Mouse (Mus musculus): ENCODE data around the gene Slc35e4. TPM values are rescaled to one million over a fixed set of nuclear protein-coding genes. Genes with fewer than 3 reads are reported as not detected.

Slc35e4 gene
- polyA plus RNA-seq, 1 experiment from 2014 or later: 13.6 TPM

DNA sequence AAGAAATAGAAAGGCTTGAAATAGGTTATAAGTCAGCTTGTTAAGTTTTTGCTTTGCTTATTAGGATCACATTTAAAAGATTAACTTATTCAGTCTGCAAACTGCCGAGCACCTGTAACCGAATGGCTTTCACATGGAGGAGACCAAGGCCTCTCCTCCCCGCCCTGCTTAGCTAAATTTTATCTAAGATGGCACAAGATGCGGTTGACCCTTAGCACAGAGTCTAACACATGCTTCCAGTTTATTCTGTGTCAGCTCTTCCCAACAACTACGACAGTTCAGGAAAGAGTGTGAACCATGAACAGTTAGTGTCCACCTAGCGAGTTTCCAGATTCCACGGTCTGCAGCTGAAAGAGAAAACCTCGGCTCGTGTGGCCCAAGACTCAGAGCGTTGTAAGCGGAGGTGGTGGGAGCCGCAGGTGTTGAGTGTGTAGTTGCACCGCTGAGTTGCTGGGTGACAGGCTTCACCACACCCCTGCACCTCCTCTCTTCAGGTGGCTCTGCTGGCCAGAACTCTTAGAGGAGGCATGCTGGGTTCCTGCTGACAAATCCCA is 22.9 kb upstream of the Slc35e4 start:
- no peak overlapping the region for H3K9ac ChIP-seq (replicated peaks; ENCODE audit: low read depth, low read length)
- no peak overlapping the region for H3K4me2 ChIP-seq (ENCODE audit: low read depth, low read length)
- no peak overlapping the region for H3K27ac ChIP-seq (ENCODE audit: low read depth, low read length)
- H3K36me3 ChIP-seq (ENCODE audit: control insufficient read depth, insufficient read depth, low read length): no peaks in the 10 kb centered on the region
- no peaks in the 10 kb centered on the region for H3K27me3 ChIP-seq (ENCODE audit: control insufficient read depth, insufficient read depth, low read length)
- no peaks in the 10 kb centered on the region for H3K9me3 ChIP-seq (ENCODE audit: control insufficient read depth, low read length)
- no peak overlapping the region for H3K4me3 ChIP-seq (ENCODE audit: low read depth, low read length)
- no peak for ATAC-seq (ENCODE audit: low read depth)
- no peaks in the 10 kb centered on the region for H3K4me1 ChIP-seq (ENCODE audit: control insufficient read depth, insufficient read depth, low read length)
- 86% methylated on average over 13 of the region's 13 CpGs for WGBS

DNA sequence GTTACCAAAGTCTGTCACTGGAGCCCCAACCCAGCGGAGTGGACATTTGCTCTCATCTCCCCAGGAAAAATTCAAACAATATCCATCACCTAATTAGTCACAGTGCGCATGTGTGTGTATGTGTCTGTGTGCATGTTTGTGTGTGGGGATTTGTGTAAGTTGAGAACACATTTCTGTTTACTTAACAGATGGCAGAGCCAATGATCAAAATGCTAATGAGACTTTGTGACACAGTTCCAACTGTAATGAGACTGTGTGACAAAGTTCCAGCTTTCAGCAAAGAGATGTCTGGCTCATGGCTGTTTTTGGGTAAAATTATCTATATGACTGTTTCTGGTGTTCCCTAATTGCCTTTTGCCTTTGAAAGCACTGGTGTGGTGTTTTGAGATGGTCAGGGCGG is 21.9 kb upstream of the Slc35e4 start:
- Histone ChIP-seq H3K27ac (ENCODE audit: low read depth, low read length) (no peak overlapping the region), H3K4me2 (ENCODE audit: low read depth, low read length) (no peak overlapping the region)
- 81% methylated on average over 3 of the region's 3 CpGs for WGBS

DNA sequence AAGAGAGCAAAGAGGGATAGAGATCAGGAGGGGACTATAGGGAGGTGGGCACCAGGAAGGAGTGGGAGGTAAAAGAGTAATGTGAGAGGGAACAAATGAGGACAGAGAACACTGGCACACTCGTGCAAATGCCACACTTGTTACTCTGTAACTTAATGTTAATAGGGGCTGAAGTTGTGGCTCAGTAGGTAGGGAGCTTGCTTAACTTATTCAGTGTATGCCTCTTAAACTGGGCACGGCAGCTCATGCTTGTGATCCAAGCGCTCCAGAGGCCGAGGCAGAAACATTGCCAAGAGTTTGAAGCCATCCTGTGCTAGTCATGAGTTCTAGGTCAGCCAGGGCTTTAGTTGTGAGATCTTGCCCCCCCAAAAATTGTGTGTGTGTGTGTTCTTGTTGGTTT is 20.7 kb upstream of the Slc35e4 start:
- no peaks in the 10 kb centered on the region for H3K9me3 ChIP-seq (ENCODE audit: control insufficient read depth, low read length)
- no peaks in the 10 kb centered on the region for H3K36me3 ChIP-seq (ENCODE audit: control insufficient read depth, insufficient read depth, low read length)
- WGBS: 78% methylated on average over 4 of the region's 4 CpGs
- H3K27me3 ChIP-seq (ENCODE audit: control insufficient read depth, insufficient read depth, low read length): no peaks in the 10 kb centered on the region
- no peak overlapping the region for H3K4me2 ChIP-seq (ENCODE audit: low read depth, low read length)
- peaks cover 4% of the 10 kb centered on the region for H3K4me1 ChIP-seq (ENCODE audit: control insufficient read depth, insufficient read depth, low read length)
- no peak overlapping the region for H3K27ac ChIP-seq (ENCODE audit: low read depth, low read length)
- no peak overlapping the region for H3K4me3 ChIP-seq (ENCODE audit: low read depth, low read length)
- no peak for ATAC-seq (ENCODE audit: low read depth)
- no peak overlapping the region for H3K9ac ChIP-seq (replicated peaks; ENCODE audit: low read depth, low read length)

More for the DNA sequence above, 21.9 kb upstream of the Slc35e4 start:
- Histone ChIP-seq H3K4me1 (ENCODE audit: control insufficient read depth, insufficient read depth, low read length) (peaks cover 1% of the 10 kb centered on the region), H3K9me3 (ENCODE audit: control insufficient read depth, low read length) (no peaks in the 10 kb centered on the region), H3K4me3 (ENCODE audit: low read depth, low read length) (no peak overlapping the region), H3K36me3 (ENCODE audit: control insufficient read depth, insufficient read depth, low read length) (no peaks in the 10 kb centered on the region), H3K9ac (replicated peaks; ENCODE audit: low read depth, low read length) (no peak overlapping the region), H3K27me3 (ENCODE audit: control insufficient read depth, insufficient read depth, low read length) (no peaks in the 10 kb centered on the region)
- no peak for ATAC-seq (ENCODE audit: low read depth)

DNA sequence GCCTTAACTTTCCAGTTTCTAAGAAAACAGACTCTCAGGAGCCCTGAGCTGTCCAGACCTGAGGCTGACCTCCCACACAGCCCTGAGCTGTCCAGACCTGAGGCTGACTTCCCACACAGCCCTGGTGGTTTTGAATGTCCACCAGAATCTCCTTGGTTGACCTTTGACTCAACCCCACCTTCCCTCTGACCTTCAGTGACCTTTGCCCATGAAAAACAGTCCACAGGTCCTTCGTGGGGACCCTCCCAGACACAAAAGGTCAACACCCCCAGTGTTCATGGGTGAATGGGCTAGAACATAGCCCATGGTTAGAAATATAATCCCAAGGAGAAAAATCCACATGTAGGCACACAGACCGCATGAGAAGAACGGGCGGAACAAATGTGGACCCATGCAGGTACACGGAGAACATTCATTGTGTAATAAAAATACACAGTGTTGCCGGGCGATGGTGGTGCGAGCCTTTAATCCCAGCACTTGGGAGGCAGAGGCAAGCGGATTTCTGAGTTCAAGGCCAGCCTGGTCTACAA is 19.4 kb upstream of the Slc35e4 start:
- no peak overlapping the region for H3K9ac ChIP-seq (replicated peaks; ENCODE audit: low read depth, low read length)
- H3K9me3 ChIP-seq (ENCODE audit: control insufficient read depth, low read length): no peaks in the 10 kb centered on the region
- no peaks in the 10 kb centered on the region for H3K27me3 ChIP-seq (ENCODE audit: control insufficient read depth, insufficient read depth, low read length)
- WGBS: 90% methylated on average over 9 of the region's 9 CpGs
- no peak overlapping the region for H3K4me2 ChIP-seq (ENCODE audit: low read depth, low read length)
- ATAC-seq (ENCODE audit: low read depth): no peak
- no peak overlapping the region for H3K4me3 ChIP-seq (ENCODE audit: low read depth, low read length)
- peaks cover 4% of the 10 kb centered on the region for H3K4me1 ChIP-seq (ENCODE audit: control insufficient read depth, insufficient read depth, low read length)
- H3K36me3 ChIP-seq (ENCODE audit: control insufficient read depth, insufficient read depth, low read length): no peaks in the 10 kb centered on the region
- H3K27ac ChIP-seq (ENCODE audit: low read depth, low read length): no peak overlapping the region

DNA sequence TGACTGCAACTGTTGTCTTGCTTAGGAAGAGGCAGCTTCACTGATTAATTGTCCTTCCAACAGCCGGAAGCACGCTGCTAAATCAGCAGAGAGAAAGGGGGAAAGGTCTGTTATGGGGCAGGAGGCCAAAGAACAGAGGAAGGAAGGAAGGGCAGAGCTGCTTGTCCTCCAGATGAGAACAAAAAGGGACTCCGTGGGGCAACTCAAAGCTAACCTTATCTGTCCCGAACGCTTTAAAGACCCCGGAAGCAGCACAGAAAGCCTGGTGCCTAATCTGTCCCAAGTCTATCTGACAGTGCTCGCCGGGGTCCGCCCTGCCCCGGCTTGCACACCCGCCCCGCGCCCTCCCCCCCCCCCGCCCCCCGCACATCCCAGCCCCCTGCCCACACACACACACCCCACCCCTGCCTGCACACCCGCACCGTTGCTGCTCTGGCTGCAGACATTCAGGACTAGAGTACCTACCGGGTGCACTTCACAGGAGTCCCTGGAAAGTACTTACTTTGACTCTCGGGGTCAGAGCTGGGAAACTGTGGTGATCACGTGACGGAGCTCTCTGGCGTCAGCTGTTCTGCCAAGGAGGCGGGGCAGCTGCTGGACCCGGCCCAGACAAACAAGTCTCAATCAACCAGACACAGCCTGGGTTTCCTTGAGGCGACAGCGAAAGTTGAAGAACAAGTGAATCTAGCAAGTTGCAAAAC is 17.2 kb upstream of the Slc35e4 start, which contains the start of gene Tcn2:
Tcn2 (minus strand) TSS at position 649 of the 701 bp plus-strand sequence.
- WGBS: under 1% methylated on average over 26 of the region's 26 CpGs
- H3K27ac ChIP-seq (ENCODE audit: low read depth, low read length): no peak within 1 kb of the TSS
- H3K4me1 ChIP-seq (ENCODE audit: control insufficient read depth, insufficient read depth, low read length): peaks cover 4% of the 10 kb centered on the region
- H3K27me3 ChIP-seq (ENCODE audit: control insufficient read depth, insufficient read depth, low read length): no peaks in the 10 kb centered on the region
- no peaks in the 10 kb centered on the region for H3K9me3 ChIP-seq (ENCODE audit: control insufficient read depth, low read length)
- H3K36me3 ChIP-seq (ENCODE audit: control insufficient read depth, insufficient read depth, low read length): no peaks in the 10 kb centered on the region
- peak within 1 kb of the TSS; percentile 72 for H3K4me2 ChIP-seq (ENCODE audit: low read depth, low read length)
- H3K9ac ChIP-seq (replicated peaks; ENCODE audit: low read depth, low read length): peak within 1 kb of the TSS; percentile 37
- peak within 1 kb of the TSS; percentile 33 for H3K4me3 ChIP-seq (ENCODE audit: low read depth, low read length)
- ATAC-seq (ENCODE audit: low read depth): peak; percentile 83

DNA sequence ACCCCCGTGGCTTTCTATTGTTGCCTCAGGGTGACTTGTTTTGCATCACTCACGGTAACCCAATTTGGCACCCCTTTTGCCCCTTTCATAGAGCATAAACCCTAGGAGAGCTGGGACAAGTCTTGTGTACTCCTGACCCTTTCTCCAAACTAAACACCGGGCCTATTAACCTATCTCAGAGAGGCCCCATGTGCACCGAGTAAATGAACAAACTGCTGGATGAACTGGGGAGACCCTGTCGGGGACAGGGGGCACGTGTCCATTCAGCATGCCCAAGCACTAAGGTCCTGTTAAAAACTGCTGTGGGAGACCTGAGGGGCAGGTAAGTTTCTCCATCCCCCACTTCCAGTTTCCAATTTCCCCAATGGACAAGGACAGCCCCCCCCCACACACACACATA is 16.5 kb upstream of the Slc35e4 start:
- H3K27ac ChIP-seq (ENCODE audit: low read depth, low read length): no peak overlapping the region
- peaks cover 4% of the 10 kb centered on the region for H3K4me1 ChIP-seq (ENCODE audit: control insufficient read depth, insufficient read depth, low read length)
- no peaks in the 10 kb centered on the region for H3K36me3 ChIP-seq (ENCODE audit: control insufficient read depth, insufficient read depth, low read length)
- H3K4me2 ChIP-seq (ENCODE audit: low read depth, low read length): peak overlapping the region; percentile 72
- H3K27me3 ChIP-seq (ENCODE audit: control insufficient read depth, insufficient read depth, low read length): no peaks in the 10 kb centered on the region
- peak overlapping the region; percentile 33 for H3K4me3 ChIP-seq (ENCODE audit: low read depth, low read length)
- H3K9me3 ChIP-seq (ENCODE audit: control insufficient read depth, low read length): no peaks in the 10 kb centered on the region
- 0 out of 2 replicates have a peak overlapping the region, but pooled peaks have one; percentile 37 for H3K9ac ChIP-seq (replicated peaks; ENCODE audit: low read depth, low read length)
- ATAC-seq (ENCODE audit: low read depth): no peak
- 22% methylated on average over 6 of the region's 6 CpGs for WGBS

DNA sequence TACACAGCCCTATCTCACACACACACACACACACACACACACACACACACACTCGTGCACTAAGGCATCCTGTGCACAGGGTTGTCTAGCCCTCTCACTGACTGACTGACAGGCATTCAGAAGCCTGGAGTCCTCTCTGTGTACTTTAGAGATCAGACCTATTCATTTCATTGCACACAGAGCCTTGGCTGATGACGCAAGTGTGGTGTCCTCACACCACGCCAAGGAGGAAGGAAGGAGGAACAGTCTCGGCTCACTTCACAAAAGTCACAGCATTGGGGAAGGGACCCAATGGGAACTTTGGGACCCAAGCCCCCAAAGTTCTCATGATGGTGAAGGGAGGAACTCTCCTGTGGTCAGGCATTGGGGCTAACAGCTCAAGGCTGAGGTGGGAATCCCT is 15.6 kb upstream of the Slc35e4 start:
- Histone ChIP-seq H3K9ac (replicated peaks; ENCODE audit: low read depth, low read length) (no peak overlapping the region), H3K9me3 (ENCODE audit: control insufficient read depth, low read length) (no peaks in the 10 kb centered on the region), H3K4me3 (ENCODE audit: low read depth, low read length) (no peak overlapping the region), H3K36me3 (ENCODE audit: control insufficient read depth, insufficient read depth, low read length) (no peaks in the 10 kb centered on the region), H3K27me3 (ENCODE audit: control insufficient read depth, insufficient read depth, low read length) (no peaks in the 10 kb centered on the region), H3K27ac (ENCODE audit: low read depth, low read length) (no peak overlapping the region), H3K4me2 (ENCODE audit: low read depth, low read length) (no peak overlapping the region), H3K4me1 (ENCODE audit: control insufficient read depth, insufficient read depth, low read length) (peaks cover 4% of the 10 kb centered on the region)
- WGBS: 88% methylated on average over 4 of the region's 4 CpGs
- no peak for ATAC-seq (ENCODE audit: low read depth)

DNA sequence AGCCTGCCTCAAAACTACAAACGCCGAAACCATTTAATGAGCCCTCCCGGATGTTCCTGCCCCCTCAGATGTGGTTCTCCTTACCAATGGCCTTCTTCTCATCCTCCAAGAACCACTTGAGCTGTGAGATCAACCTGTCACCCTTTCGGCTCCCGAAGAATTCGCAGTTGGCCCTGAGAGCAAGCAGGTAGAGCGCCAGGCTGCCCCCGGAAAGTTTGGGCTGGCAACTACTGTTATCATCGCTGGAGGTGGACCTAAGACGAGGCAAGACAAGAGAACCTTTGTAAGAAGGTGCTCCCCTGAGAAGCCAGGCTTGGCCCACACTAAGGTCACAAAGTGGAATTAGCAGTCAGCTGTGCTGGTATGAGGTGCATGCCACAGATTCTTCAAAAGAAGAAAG is 11.5 kb upstream of the Slc35e4 start:
- Histone ChIP-seq H3K9me3 (ENCODE audit: control insufficient read depth, low read length) (no peaks in the 10 kb centered on the region), H3K27me3 (ENCODE audit: control insufficient read depth, insufficient read depth, low read length) (no peaks in the 10 kb centered on the region), H3K27ac (ENCODE audit: low read depth, low read length) (no peak overlapping the region), H3K4me3 (ENCODE audit: low read depth, low read length) (no peak overlapping the region), H3K9ac (replicated peaks; ENCODE audit: low read depth, low read length) (no peak overlapping the region), H3K4me2 (ENCODE audit: low read depth, low read length) (no peak overlapping the region), H3K36me3 (ENCODE audit: control insufficient read depth, insufficient read depth, low read length) (no peaks in the 10 kb centered on the region; the same call in 1 of the 2 replicates), H3K4me1 (ENCODE audit: control insufficient read depth, insufficient read depth, low read length) (no peaks in the 10 kb centered on the region)
- no peak for ATAC-seq (ENCODE audit: low read depth)
- WGBS: 94% methylated on average over 10 of the region's 10 CpGs

DNA sequence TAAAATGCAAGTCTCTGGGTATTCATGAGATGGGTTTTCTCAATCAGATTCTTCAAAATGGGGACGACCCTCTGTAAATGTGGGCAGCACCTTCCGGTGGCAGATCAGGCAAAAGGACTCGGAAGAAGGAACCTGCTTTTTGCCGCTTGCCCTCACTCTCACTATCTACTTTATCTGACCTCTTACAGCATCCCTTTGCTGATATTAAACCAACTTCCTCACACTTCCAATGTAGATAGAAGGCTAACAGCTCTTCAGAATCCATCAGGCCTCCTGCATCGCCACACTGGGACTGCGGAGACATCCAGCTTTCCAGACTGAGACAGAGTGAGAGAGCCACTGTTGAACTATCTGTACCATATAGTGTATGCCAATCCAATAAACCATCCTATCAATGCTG is 8.3 kb upstream of the Slc35e4 start:
- no peak overlapping the region for H3K4me3 ChIP-seq (ENCODE audit: low read depth, low read length)
- WGBS: 94% methylated on average over 6 of the region's 6 CpGs
- no peaks in the 10 kb centered on the region; the same call in 1 of the 2 replicates for H3K36me3 ChIP-seq (ENCODE audit: control insufficient read depth, insufficient read depth, low read length)
- H3K9me3 ChIP-seq (ENCODE audit: control insufficient read depth, low read length): no peaks in the 10 kb centered on the region
- no peak overlapping the region for H3K9ac ChIP-seq (replicated peaks; ENCODE audit: low read depth, low read length)
- H3K27ac ChIP-seq (ENCODE audit: low read depth, low read length): no peak overlapping the region
- no peaks in the 10 kb centered on the region for H3K4me1 ChIP-seq (ENCODE audit: control insufficient read depth, insufficient read depth, low read length)
- H3K27me3 ChIP-seq (ENCODE audit: control insufficient read depth, insufficient read depth, low read length): no peaks in the 10 kb centered on the region
- no peak overlapping the region for H3K4me2 ChIP-seq (ENCODE audit: low read depth, low read length)
- no peak for ATAC-seq (ENCODE audit: low read depth)

Measured in neural tube, embryonic 14.5 days (tissue).